Mouse (Mus musculus): Measurements from ENCODE around the gene Gm6482. TPM values are rescaled to one million over a fixed set of nuclear protein-coding genes. Genes with fewer than 3 reads are reported as not detected.
"Not testable (repeated sequence)": the region's sequence is repeated elsewhere in the genome, so short reads cannot be mapped to it uniquely, and the experiment has no call there.

Gm6482 gene
- not detected in 2 replicates for polyA plus RNA-seq (2015; fragmentation: Nextera tagmentation; extraction: Ambion mirVana)

GRCm38 (mm10) chr14:41408181-41408580 is at the start of gene Gm6482:
TSS of gene Gm6482 (minus strand) at chr14:41408281.
- WGBS (ENCODE audit: insufficient replicate concordance): 36% methylated on average over 1 of the region's 2 CpGs
- H3K27me3 ChIP-seq; ATAC-seq (ENCODE audit: insufficient read depth); H3K27ac ChIP-seq (replicated peaks); H3K4me1 ChIP-seq (replicated peaks); H3K9me3 ChIP-seq (replicated peaks); H3K4me3 ChIP-seq (replicated peaks); H3K36me3 ChIP-seq (replicated peaks); H3K4me2 ChIP-seq; H3K9ac ChIP-seq: not testable (repeated sequence)

GRCm38 (mm10) chr14:41453418-41453817 is 45.3 kb upstream of the Gm6482 start, which contains the start of gene Gm7954:
TSS of gene Gm7954 (minus strand) at chr14:41453518.
- WGBS (ENCODE audit: insufficient replicate concordance): no CpG with 5 or more reads among the region's 2 CpGs
- H3K4me2 ChIP-seq; H3K4me3 ChIP-seq (replicated peaks); H3K36me3 ChIP-seq (replicated peaks); H3K27ac ChIP-seq (replicated peaks); H3K4me1 ChIP-seq (replicated peaks); H3K9ac ChIP-seq; ATAC-seq (ENCODE audit: insufficient read depth); H3K9me3 ChIP-seq (replicated peaks); H3K27me3 ChIP-seq: not testable (repeated sequence)

DNA sequence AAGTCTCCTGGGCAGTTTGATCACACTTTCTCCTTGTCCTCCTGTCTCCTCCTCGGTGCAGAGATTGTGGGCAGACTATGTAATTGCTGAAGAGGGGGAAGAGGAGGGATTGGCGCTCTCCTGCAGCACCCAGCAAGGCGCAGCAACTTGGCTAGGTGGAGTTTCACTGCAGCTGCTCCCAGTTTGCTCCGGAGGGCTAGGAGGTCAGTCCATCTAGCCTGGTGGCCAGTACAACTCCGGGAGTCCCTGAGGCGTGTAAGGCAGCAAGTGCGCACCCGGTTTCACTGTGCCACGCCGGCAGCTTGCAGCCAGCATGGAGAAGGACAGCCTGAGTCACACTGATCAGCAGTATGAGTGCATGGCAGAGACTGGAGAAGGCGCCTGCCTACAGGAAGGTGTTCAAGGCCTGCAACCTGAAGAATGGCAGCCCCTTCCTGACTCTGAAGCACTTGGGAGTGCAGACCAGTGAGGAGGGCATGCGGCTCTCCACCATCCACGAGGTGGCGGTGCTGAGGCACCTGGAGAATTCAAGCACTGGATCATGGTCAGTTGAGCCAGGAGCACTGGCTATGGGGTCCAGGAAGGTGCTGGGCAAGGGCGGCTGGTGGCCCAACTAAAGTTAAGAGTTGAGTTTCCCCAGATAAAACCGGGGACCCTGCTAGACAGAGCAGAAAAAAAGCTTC is 17.5 kb upstream of the Gm6482 start:
- H3K27ac ChIP-seq (replicated peaks); H3K4me2 ChIP-seq; H3K4me1 ChIP-seq (replicated peaks); H3K9ac ChIP-seq; H3K4me3 ChIP-seq (replicated peaks); ATAC-seq (ENCODE audit: insufficient read depth); H3K9me3 ChIP-seq (replicated peaks); H3K27me3 ChIP-seq; H3K36me3 ChIP-seq (replicated peaks): not testable (repeated sequence)
- 19% methylated on average over 14 of the region's 16 CpGs for WGBS (ENCODE audit: insufficient replicate concordance)

DNA sequence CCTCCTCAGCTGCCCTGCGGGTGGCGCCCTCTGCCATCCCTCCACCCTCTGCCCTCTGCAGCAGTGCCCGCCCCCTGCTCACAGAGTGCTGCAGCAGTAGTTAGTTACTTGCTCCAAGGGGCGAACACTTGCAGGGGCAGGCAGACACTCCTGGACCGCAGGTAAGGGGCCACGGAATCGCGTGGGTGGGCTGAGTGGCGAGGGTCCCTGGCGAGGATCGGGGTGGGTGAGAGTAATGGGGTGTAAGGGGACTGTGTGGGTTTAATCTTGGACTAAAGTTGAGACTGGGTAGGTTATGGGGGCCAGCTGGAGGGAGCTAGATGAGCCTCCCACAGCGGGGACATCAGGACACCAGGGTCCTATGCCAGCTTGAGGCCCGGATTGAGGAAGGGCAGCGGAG is 16.6 kb upstream of the Gm6482 start:
- WGBS (ENCODE audit: insufficient replicate concordance): 17% methylated on average over 12 of the region's 14 CpGs
- H3K4me3 ChIP-seq (replicated peaks): not testable (repeated sequence)

GRCm38 (mm10) chr14:41386279-41386678 is 21.8 kb downstream of the Gm6482 start, which contains the start of gene Gm7945:
TSS of gene Gm7945 (minus strand) at chr14:41386379.
- WGBS (ENCODE audit: insufficient replicate concordance): no CpG with 5 or more reads among the region's 3 CpGs
- not testable (repeated sequence) for ATAC-seq (ENCODE audit: insufficient read depth); H3K27ac ChIP-seq (replicated peaks)

More for the DNA sequence above, 16.6 kb upstream of the Gm6482 start:
- not testable (repeated sequence) for H3K9me3 ChIP-seq (replicated peaks); H3K27ac ChIP-seq (replicated peaks); H3K36me3 ChIP-seq (replicated peaks); ATAC-seq (ENCODE audit: insufficient read depth); H3K27me3 ChIP-seq; H3K4me2 ChIP-seq; H3K4me1 ChIP-seq (replicated peaks); H3K9ac ChIP-seq

More at GRCm38 (mm10) chr14:41386279-41386678, 21.8 kb downstream of the Gm6482 start, which contains the start of gene Gm7945:
- H3K36me3 ChIP-seq (replicated peaks); H3K4me1 ChIP-seq (replicated peaks); H3K9ac ChIP-seq; H3K4me2 ChIP-seq; H3K27me3 ChIP-seq; H3K9me3 ChIP-seq (replicated peaks); H3K4me3 ChIP-seq (replicated peaks): not testable (repeated sequence)

Other genes with a start within 250 kb of the Gm6482 start
- 0.20 and 0.41 TPM in 2 replicates for gene Sftpd, start 223.1 kb downstream of the Gm6482 start, polyA plus RNA-seq (2015; fragmentation: Nextera tagmentation; extraction: Ambion mirVana)
- not detected in 2 replicates for gene Gm2832, start 129.5 kb downstream of the Gm6482 start, polyA plus RNA-seq (2015; fragmentation: Nextera tagmentation; extraction: Ambion mirVana)
- not detected in 2 replicates for gene Gm5798, start 59.7 kb downstream of the Gm6482 start, polyA plus RNA-seq (2015; fragmentation: Nextera tagmentation; extraction: Ambion mirVana)
- not detected in 2 replicates for gene Gm7945, start 21.9 kb downstream of the Gm6482 start, polyA plus RNA-seq (2015; fragmentation: Nextera tagmentation; extraction: Ambion mirVana)
- gene Gm7954, start 45.2 kb upstream of the Gm6482 start, polyA plus RNA-seq (2015; fragmentation: Nextera tagmentation; extraction: Ambion mirVana): not detected in 2 replicates
- gene Gm3486, start 81.2 kb upstream of the Gm6482 start, polyA plus RNA-seq (2015; fragmentation: Nextera tagmentation; extraction: Ambion mirVana): not detected in 2 replicates
- not detected in 2 replicates for gene Gm7970, start 147.3 kb upstream of the Gm6482 start, polyA plus RNA-seq (2015; fragmentation: Nextera tagmentation; extraction: Ambion mirVana)
- not detected in 2 replicates for gene 1700049E17Rik2, start 164.9 kb upstream of the Gm6482 start, polyA plus RNA-seq (2015; fragmentation: Nextera tagmentation; extraction: Ambion mirVana)
- gene Gm3072, start 216.3 kb upstream of the Gm6482 start, polyA plus RNA-seq (2015; fragmentation: Nextera tagmentation; extraction: Ambion mirVana): not detected in 2 replicates
- gene Gm3676, start 238.2 kb upstream of the Gm6482 start, polyA plus RNA-seq (2015; fragmentation: Nextera tagmentation; extraction: Ambion mirVana): not detected in 2 replicates

Measured in liver, embryonic 15.5 days (tissue).